Mouse (Mus musculus) embryonic stem cell, embryonic (primary cell): ENCODE data around the gene Rufy4.

Experiments
- CTCF ChIA-PET, 4 experiments: fragments of 300-600 bp in 2 of 4; fragments of 350-600 bp in 2 of 4; sonication (Branson Sonifier 250); formaldehyde crosslinking; loops; one replicate each; lab custom pipeline; 2022; ENCODE audit warnings: inconsistent platforms in 2 of 4; lab: Charles Lee
- POLR2A ChIA-PET, 4 experiments: fragments of 300-600 bp in 2 of 4; fragments of 350-600 bp in 2 of 4; sonication (Branson Sonifier 250); formaldehyde crosslinking; loops; one replicate each; lab custom pipeline; 2022; ENCODE audit warnings: antibody characterized with exemption in 4 of 4, inconsistent platforms in 1 of 4; lab: Charles Lee

Rufy4 gene

DNA sequence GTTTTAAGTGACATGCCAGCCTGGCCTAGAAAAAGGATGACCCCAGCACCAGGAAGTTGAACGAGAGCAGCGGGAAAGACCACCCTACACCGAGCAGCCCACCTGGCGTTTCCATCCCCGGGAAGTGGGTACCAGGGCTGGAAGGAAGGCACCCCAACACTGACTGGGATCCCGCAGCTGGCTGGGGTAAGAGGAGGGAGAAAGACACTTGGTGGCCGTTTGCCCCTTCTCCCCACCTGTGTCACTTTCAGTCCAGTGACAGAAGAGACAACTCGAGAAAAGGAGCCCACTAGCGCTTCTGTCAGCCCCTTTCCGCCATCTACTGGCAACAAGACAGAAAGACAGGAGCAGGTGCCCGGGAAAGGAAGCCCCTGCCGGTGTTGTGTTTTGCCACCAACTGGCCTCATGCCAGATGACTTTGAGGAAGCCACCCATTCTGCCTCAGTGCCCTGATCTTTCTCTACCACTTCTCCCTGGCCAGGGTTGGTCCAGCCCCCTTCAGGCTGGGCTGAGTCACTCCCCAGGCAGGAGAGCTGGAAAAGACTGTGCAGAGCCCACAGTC lies at the start of gene Rufy4:
Rufy4 (plus strand) TSS at position 551 of the 562 bp plus-strand sequence.
- ChIA-PET POLR2A (interaction anchor here in 2 of 4 experiments (0.6 to 2.5 kb wide), 6 partner anchors 14 to 234 kb away, joined by 3 to 11 read pairs (median 3); no protein-coding TSS in a partner anchor), CTCF (interaction anchor here (0.6 to 2.2 kb wide), 20 partner anchors 10 to 289 kb away, joined by 3 to 19 read pairs (median 6); no protein-coding TSS in a partner anchor)

DNA sequence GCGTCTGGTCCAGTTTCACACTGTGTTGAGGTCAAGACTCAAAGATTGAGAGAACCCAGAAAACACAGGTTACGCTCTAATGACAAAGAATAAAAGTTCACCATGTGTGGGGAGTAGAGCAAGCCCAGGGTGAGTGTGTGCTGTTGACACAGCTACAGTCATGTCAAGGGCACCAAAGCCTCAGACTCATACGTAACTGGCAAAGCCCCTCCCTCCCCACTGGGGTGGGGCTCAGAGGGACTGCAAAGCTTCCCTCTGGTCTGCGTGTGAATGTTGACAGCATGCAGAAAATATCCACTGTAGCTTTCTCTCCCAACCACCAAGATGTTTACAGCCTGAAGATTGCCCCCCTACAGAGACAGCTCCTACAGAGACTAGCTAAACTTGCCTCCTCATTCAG lies 49.1 kb upstream of the Rufy4 start:
- ChIA-PET POLR2A (no interaction called here), CTCF (interaction anchor here in 2 of 4 experiments (0.6 to 1.0 kb wide), 3 partner anchors 80 to 174 kb away, joined by 3 read pairs; no protein-coding TSS in a partner anchor)

DNA sequence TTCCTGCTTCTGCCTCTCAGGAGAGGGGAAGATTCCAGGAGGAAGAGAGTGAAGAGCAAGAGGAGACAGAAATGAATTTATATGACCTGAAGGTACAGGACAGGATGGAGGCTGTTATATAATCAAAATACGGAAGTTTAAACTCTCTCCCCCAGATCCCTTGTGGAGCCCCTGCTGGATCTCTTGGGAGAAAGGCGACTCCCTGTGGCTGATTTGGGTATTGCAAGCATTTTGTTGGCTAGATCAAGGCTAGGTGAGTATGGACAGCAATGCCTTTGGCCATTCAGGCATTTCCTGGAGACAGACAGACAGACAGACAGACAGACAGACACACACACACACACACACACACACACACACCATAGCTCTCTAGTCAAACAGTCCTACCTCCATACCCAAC lies 48.0 kb upstream of the Rufy4 start:
- ChIA-PET CTCF (interaction anchor here in 3 of 4 experiments (0.5 to 1.5 kb wide), 3 partner anchors 176 to 752 kb away, joined by 3 to 10 read pairs (median 6); no protein-coding TSS in a partner anchor), POLR2A (no interaction called here)

DNA sequence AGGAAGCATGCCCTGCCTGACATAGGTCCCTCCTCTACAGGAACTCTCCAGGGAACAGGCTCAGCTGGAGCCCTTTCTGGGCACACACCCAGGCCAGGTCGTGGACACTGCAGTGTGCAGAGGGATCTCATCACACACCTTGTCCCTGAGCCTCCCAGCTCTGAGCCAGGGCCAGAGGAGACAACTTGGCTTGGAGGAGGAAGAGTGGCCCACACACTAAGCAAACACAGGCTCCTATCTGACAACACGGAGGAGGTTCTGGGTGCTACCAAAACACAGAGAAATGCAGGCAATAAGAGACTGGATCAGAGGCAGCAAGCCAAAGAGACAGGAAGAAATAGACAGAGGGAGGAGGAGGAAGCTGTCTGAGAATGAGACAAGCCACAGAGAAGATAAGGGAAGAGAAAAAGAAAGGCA lies 43.8 kb upstream of the Rufy4 start:
- CTCF ChIA-PET, result interaction anchor here (0.6 to 6.0 kb wide), 21 partner anchors 8 to 180 kb away, joined by 3 to 73 read pairs (median 6); partner anchors contain the start of gene Rufy4 (in 2 of the 4)
- POLR2A ChIA-PET, result interaction anchor here in 3 of 4 experiments (0.7 to 4.9 kb wide), 21 partner anchors 9 to 179 kb away, joined by 3 to 35 read pairs (median 5); no protein-coding TSS in a partner anchor

DNA sequence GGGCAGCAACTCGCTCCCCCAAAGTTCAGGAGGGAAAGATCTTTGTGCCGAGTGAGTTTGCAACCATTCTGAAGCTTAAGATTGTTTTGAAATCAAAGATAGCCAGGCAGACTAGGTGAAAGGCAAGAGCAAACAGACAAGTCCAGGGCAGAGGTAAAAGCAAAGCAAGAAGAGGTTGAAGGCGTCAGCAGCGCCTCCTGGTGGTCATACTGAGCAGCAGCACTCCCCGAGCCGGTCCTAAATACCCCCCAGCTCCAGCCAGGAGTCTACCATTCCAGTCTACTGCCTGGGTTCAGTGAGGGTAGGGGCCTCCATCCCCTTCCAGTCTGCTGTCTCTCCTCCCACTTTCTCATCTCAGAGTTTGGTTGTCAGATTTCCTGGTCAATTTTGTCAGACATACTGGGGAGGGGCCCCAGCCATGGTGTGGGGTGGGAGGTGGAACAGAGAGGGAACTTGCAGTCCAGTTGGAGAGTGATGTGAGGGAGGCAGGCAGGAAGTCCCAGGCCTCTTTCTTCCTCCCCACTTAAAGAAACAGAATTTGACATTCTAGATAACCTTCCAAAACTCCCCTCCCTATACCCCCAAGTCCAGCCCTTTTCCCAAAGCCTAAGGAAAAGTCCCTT lies 42.4 kb upstream of the Rufy4 start:
- ChIA-PET CTCF (interaction anchor here (0.6 to 6.0 kb wide), 42 partner anchors 9 to 315 kb away, joined by 3 to 73 read pairs (median 4); partner anchors contain the start of gene Rufy4 (in 3 of the 4)), POLR2A (interaction anchor here in 3 of 4 experiments (0.7 to 4.9 kb wide), 22 partner anchors 8 to 181 kb away, joined by 3 to 35 read pairs (median 4); no protein-coding TSS in a partner anchor)

DNA sequence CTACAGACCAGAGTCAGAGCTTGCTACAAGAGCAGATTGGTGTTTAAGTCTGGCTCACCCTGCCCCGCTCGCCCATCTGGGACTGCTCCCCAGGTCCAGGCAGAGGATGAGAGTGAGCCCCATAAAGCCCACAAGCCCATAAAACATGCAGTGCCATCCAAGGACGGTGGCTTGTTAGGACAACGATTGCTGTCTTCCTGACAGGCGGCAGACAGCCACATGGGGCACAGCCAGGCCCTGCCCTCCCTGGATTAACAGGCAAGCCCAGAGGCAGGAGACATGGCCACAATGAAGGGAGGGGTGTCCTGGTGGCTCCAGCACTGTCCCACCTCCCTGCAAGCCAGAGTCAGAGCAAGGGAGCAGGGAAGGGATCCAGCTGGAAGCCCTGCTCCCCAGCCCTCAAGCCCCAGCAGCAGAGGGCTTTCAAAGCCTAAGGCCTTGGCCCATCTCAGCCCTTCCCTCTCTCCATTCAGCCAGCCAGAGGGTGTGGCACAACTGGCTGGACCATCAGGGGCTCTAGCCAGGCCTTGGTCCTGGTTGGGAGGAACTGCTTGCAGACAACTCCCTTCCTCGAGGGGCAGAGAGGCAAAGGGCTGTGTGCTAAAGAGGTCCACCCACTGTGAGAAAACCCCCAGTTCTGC lies 41.2 kb upstream of the Rufy4 start:
- ChIA-PET POLR2A (interaction anchor here in 2 of 4 experiments (0.6 to 4.9 kb wide), 12 partner anchors 7 to 182 kb away, joined by 3 to 35 read pairs (median 4); no protein-coding TSS in a partner anchor), CTCF (interaction anchor here in 3 of 4 experiments (0.7 to 6.0 kb wide), 7 partner anchors 10 to 200 kb away, joined by 3 to 73 read pairs (median 3); partner anchors contain the start of genes Aamp (in 1 of the 3) and Pnkd (in 1 of the 3))

DNA sequence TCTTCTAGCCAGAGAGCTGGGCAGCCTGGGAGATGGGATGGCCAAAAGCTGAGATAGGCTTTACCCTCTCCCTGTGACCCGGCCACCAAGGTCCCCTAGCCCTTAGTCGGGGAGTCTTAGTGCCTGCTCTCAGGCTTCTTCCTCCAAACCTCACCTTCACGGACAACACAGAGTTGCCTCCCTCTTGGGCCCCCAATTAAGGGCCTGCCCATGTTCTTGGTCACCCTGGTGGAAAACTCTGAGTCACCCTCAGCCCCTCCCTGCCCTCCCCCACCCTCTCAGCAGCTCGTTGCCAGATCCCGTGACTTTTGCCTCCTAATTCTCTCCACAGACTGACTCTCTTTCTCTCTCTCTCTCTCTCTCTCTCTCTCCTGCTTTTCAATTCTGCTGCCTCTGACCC lies 40.6 kb upstream of the Rufy4 start:
- ChIA-PET CTCF (interaction anchor here in 1 of 4 experiments (0.8 to 6.0 kb wide), 4 partner anchors 10 to 200 kb away, joined by 3 to 73 read pairs (median 4); partner anchors contain the start of genes Aamp and Pnkd), POLR2A (interaction anchor here in 2 of 4 experiments (0.6 to 4.9 kb wide), 10 partner anchors 10 to 138 kb away, joined by 3 to 35 read pairs (median 3); no protein-coding TSS in a partner anchor)

DNA sequence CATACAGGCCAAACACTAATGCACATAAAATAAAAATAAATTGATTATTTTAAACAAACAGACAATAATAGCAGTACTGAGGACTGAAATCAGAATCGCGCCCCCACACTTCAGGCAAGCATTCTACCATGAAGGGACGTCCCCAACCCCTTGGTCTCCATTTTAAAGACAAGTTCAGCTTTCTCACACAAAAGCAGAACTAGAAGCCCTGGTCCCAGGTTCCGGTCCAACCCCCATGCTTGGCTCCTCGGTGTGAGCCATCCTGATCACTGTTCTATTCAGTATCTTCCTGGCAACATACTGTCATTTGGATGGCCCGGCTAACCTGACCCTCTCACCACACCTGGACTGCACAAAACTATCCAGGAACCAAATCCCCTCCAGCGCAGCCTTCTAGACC lies 39.8 kb upstream of the Rufy4 start:
- CTCF ChIA-PET, result interaction anchor here in 1 of 4 experiments (0.6 to 6.0 kb wide), 3 partner anchors 9 to 710 kb away, joined by 3 to 73 read pairs (median 3); partner anchors contain the start of genes Aamp and Pnkd

DNA sequence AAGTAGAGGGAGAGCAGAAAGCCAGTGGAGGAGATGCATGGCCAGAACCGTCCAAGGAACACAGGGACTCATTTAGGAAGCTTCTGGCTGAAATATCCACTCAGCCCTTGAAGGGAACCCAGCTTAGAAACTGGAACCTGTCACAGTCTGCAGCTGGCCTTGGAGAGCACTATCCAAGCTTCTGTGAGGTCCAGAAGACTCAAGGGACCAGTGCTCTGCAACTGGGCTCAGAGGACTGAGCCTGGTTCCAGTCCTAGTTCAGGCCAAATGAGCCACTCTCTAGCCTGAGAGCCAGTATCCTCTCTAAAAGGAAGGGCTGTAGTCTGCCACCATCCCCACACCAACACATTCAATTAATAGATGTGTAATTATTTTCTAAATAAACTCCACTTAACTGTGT lies 36.8 kb upstream of the Rufy4 start:
- CTCF ChIA-PET, result interaction anchor here in 1 of 4 experiments (0.5 kb wide), 1 partner anchor 35 kb away, joined by 11 read pairs; no protein-coding TSS in a partner anchor
- POLR2A ChIA-PET, result interaction anchor here in 2 of 4 experiments (1.5 to 16.1 kb wide), 2 partner anchors 8 to 20 kb away, joined by 3 to 185 read pairs; no protein-coding TSS in a partner anchor

More for the DNA sequence above, 39.8 kb upstream of the Rufy4 start:
- POLR2A ChIA-PET, result interaction anchor here in 2 of 4 experiments (1.0 to 4.9 kb wide), 3 partner anchors 10 to 57 kb away, joined by 3 to 35 read pairs (median 5); no protein-coding TSS in a partner anchor

DNA sequence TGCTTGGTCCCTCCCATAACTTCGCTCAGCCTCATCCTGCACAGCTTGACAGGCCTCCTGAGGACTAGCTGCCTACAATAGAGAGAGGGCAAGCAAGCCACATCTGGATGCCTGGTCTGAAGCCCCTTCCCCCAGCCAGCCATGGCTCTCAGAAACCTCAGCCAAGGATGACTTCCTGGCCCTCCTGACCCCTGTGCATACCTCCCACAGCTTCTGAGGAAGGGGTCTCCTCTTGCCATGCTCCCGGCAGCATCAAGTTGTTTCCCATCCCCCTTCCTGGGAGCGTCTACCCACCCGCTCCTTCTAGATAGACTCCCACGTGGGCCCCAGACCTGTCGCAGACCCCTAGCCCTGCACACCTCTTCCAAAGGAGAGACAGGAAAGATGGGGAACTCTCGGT lies 35.0 kb upstream of the Rufy4 start:
- POLR2A ChIA-PET, result interaction anchor here in 3 of 4 experiments (1.3 to 16.1 kb wide), 6 partner anchors 8 to 211 kb away, joined by 3 to 185 read pairs (median 12); no protein-coding TSS in a partner anchor

DNA sequence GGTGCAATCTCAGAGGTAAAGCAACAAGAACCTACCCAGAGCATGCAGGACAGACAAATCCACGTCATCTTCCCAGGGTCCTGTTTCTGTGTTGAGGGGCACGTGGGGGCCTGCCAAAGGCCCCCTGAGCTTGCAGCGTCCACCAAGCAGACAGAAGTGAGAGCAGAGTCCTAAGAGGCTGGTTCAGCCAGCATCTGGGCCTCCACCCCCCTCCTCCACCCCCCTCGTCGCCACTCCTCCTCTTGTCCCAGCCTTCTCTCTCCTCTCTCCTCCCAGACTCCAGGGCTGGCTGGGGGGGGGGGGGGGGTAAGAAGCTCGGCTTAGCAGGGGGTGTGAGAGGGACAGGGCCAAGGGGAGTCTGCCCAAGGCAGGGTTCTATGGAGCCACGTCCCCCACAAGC lies 34.2 kb upstream of the Rufy4 start:
- ChIA-PET POLR2A (interaction anchor here in 3 of 4 experiments (0.5 to 16.1 kb wide), 13 partner anchors 9 to 1257 kb away, joined by 3 to 185 read pairs (median 4); no protein-coding TSS in a partner anchor), CTCF (interaction anchor here in 2 of 4 experiments (0.9 to 8.2 kb wide), 4 partner anchors 8 to 223 kb away, joined by 3 to 73 read pairs (median 6); no protein-coding TSS in a partner anchor)

More for the DNA sequence above, 35.0 kb upstream of the Rufy4 start:
- CTCF ChIA-PET, result interaction anchor here in 1 of 4 experiments (0.6 kb wide), 1 partner anchor 20 kb away, joined by 5 read pairs; no protein-coding TSS in a partner anchor

DNA sequence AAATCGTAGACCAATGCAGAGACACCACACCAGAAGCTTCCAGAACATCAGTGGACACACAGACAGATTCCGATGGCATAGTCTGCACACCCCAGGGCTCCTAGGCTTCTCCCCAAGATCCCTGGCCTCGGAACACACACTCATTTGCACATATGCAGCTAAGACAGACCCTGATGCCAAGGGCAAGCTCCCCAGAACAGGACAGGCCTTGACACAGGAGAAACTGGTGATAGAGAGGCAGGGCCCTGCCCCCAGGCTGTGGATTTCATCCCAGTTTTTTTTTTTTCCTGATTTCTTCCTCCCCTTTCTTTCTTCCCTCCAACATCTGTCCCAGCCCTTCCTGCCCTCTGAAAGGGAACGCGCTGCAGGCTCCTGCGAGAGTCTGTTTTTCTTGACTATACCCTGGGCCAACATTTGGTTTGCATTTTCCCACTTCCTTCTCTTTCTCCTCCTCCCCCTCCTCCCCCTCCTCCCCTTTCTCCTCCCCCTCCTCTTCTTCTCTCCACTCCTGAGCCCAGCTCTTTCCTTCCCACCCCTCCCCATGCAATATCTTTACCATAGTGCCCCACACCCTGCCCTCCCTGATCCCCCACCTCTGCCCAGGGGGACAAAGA lies 33.6 kb upstream of the Rufy4 start:
- ChIA-PET POLR2A (interaction anchor here in 3 of 4 experiments (0.5 to 16.1 kb wide), 15 partner anchors 9 to 1258 kb away, joined by 3 to 185 read pairs (median 4); no protein-coding TSS in a partner anchor), CTCF (interaction anchor here in 3 of 4 experiments (0.6 to 8.2 kb wide), 6 partner anchors 8 to 222 kb away, joined by 3 to 73 read pairs (median 6); no protein-coding TSS in a partner anchor)

DNA sequence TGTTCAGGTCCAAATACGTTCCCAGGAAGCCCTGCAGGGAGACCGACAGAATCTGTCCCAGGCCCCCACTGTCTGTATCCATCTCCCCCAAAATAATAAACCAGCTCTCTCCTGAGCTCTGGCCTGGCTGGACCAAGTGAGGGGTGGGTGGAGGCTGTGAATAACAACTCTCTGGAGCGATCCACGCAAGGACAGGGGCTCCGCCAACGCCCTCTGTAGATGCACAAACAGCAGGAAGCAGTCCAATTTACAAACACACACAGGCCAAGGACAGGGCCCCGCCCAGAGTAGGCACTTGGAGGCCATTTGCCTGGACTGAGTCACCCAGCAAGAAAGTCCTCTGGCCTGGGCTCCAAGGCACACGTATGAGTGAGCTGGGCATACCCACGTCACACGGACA lies 33.1 kb upstream of the Rufy4 start:
- CTCF ChIA-PET, result interaction anchor here in 3 of 4 experiments (0.6 to 8.2 kb wide), 4 partner anchors 9 to 90 kb away, joined by 3 to 73 read pairs (median 8); no protein-coding TSS in a partner anchor
- POLR2A ChIA-PET, result interaction anchor here in 2 of 4 experiments (1.0 to 16.1 kb wide), 10 partner anchors 10 to 288 kb away, joined by 3 to 185 read pairs (median 6); no protein-coding TSS in a partner anchor

DNA sequence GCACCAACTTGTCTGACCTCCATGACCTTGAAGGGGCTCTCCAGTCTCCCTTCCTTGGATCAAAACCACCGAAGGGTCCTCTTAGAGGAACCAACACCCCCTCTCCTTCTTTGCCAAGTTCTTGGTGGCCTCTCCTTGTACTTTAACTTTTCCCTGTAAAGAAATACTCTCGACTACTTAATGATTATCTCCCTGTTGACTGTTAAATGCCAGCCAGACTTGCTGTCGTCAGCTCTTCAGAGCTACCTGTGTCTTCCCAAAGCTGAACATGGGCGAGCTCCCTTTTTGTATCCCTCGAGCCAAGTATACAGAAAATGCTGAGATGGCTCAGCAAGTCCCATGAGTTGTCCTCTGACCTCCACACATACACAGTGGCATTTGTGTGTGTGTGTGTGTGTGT lies 31.9 kb upstream of the Rufy4 start:
- POLR2A ChIA-PET, result interaction anchor here in 3 of 4 experiments (0.6 to 16.1 kb wide), 5 partner anchors 12 to 1301 kb away, joined by 3 to 185 read pairs (median 3); no protein-coding TSS in a partner anchor
- CTCF ChIA-PET, result interaction anchor here in 2 of 4 experiments (0.6 to 8.2 kb wide), 3 partner anchors 10 to 112 kb away, joined by 4 to 73 read pairs (median 12); no protein-coding TSS in a partner anchor

DNA sequence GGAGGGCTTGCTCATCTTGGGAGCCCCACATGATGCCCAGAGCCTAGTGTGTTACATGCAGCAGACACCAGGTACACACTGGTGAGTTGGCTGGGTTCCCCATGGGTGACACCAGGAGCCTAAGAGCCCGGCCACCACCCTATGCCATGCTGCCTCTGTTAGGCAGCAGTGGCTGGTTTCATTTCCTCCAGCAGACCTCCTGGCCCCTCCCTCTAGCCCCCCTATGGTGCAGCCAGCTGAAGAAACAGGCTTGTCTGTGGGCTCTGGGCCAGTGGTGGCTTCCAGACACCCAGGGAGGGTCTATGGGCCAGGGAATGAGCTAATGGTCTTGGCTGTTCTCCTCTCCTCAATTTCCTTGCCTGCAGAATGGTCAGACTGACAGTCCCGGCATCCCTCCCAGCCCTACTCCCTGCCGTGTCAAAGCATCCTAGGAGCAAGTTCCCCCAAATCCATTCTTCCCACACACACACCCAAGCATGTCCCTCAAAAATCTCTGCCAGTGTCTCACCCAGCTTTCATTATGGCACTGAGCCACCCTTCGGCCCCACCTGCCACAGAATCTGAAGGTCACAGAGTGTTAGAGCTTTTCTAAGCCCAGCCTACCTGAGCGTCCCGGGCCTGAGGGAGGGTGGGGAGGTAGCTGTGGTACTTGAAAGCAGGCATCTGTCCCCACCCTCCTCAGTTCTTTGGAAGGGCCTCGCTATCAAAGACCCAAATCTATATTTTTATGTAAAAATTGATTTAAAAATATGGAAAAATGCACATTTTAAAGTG lies 30.7 kb upstream of the Rufy4 start:
- CTCF ChIA-PET, result interaction anchor here (0.6 to 8.2 kb wide), 16 partner anchors 9 to 693 kb away, joined by 3 to 73 read pairs (median 4); no protein-coding TSS in a partner anchor

More for the DNA sequence above, 30.7 kb upstream of the Rufy4 start:
- POLR2A ChIA-PET, result interaction anchor here in 3 of 4 experiments (0.6 to 16.1 kb wide), 24 partner anchors 10 to 1868 kb away, joined by 3 to 185 read pairs (median 4); no protein-coding TSS in a partner anchor
